Mouse (Mus musculus) MEL (cell line): Measurements from ENCODE around the gene Tmem255b. TPM values are rescaled to one million over a fixed set of nuclear protein-coding genes. Genes with fewer than 3 reads are reported as not detected.

Source experiments
- DNase-seq: peaks from one replicate; pipeline ENCODE4 v3.0.0; 2011; ENCODE audit warnings: low read depth, low spot score
- H3K27ac ChIP-seq: 2 replicates; pipeline ENCODE4 v1.5.1; 2012; ENCODE audit warnings: low read depth, mild to moderate bottlenecking, control low read depth, low read length, moderate library complexity; ENCODE audit not compliant: control insufficient read depth
- H3K27me3 ChIP-seq, 2 experiments: fragments of 150-350 bp in 1 of 2; sonication (generic) in 1 of 2; 2 replicates each; pipeline ENCODE4 v1.6.1; 2012; ENCODE audit warnings: low read length in 2 of 2, mild to moderate bottlenecking in 2 of 2, improper control_type of control experiment in 1 of 2, moderate library complexity in 1 of 2; ENCODE audit not compliant: insufficient read depth in 2 of 2, control insufficient read depth in 1 of 2
- H3K36me3 ChIP-seq, 2 experiments: 2 replicates each; pipeline ENCODE4 v1.6.1; 2012 to 2014; ENCODE audit warnings: low read length in 2 of 2, improper control_type of control experiment in 1 of 2, inconsistent platforms in 1 of 2, mild to moderate bottlenecking in 1 of 2; ENCODE audit not compliant: insufficient read depth in 2 of 2, control insufficient read depth in 1 of 2
- H3K4me1 ChIP-seq, 2 experiments: fragments of 150-350 bp in 1 of 2; sonication (generic) in 1 of 2; 2 replicates each; pipeline ENCODE4 v1.6.1; 2012; ENCODE audit warnings: low read length in 2 of 2, improper control_type of control experiment in 1 of 2, mild to moderate bottlenecking in 1 of 2; ENCODE audit not compliant: insufficient read depth in 2 of 2, control insufficient read depth in 1 of 2
- H3K4me3 ChIP-seq, 2 experiments: fragments of 150-350 bp in 1 of 2; sonication (generic) in 1 of 2; 2 replicates each; pipeline ENCODE4 v1.5.1; 2012; ENCODE audit warnings: low read depth in 2 of 2, low read length in 2 of 2, mild to moderate bottlenecking in 2 of 2, moderate library complexity in 2 of 2, control low read depth in 1 of 2, improper control_type of control experiment in 1 of 2; ENCODE audit not compliant: control insufficient read depth in 1 of 2, insufficient read depth in 1 of 2
- H3K79me2 ChIP-seq: 2 replicates; pipeline ENCODE4 v1.6.1; 2012; ENCODE audit warnings: mild to moderate bottlenecking, low read length, moderate library complexity; ENCODE audit not compliant: control insufficient read depth, poor library complexity, insufficient read depth
- H3K9ac ChIP-seq: 2 replicates; pipeline ENCODE4 v1.6.1; 2012; ENCODE audit warnings: low read depth, mild to moderate bottlenecking, control low read depth, low read length, moderate library complexity; ENCODE audit not compliant: control insufficient read depth, poor library complexity, severe bottlenecking
- H3K9me3 ChIP-seq: fragments of 150-350 bp; sonication (generic); replicated peaks from 2 replicates; pipeline ENCODE4 v1.6.1; 2012; ENCODE audit warnings: mild to moderate bottlenecking, low read length, improper control_type of control experiment, moderate library complexity; ENCODE audit not compliant: insufficient read depth
- CHD1 ChIP-seq: IDR thresholded peaks from 2 replicates; pipeline ENCODE4 v1.6.1; 2012; ENCODE audit warnings: low read depth, mild to moderate bottlenecking, inconsistent platforms, low read length, improper control_type of control experiment
- CHD2 ChIP-seq: IDR thresholded peaks from 2 replicates; pipeline ENCODE4 v1.6.1; 2011; ENCODE audit warnings: low read length, improper control_type of control experiment
- E2F4 ChIP-seq: IDR thresholded peaks from 2 replicates; pipeline ENCODE4 v1.6.1; 2011; ENCODE audit warnings: low read depth, low read length, improper control_type of control experiment, borderline replicate concordance
- ELF1 ChIP-seq: IDR thresholded peaks from 2 replicates; pipeline ENCODE4 v1.6.1; 2014; ENCODE audit warnings: low read depth, mild to moderate bottlenecking, inconsistent platforms, low read length, improper control_type of control experiment, moderate library complexity
- EP300 ChIP-seq, 2 experiments: IDR thresholded peaks; 2 replicates each; pipeline ENCODE4 v1.6.1; 2011; ENCODE audit warnings: improper control_type of control experiment in 2 of 2, low read length in 2 of 2, low read depth in 1 of 2, mild to moderate bottlenecking in 1 of 2
- ETS1 ChIP-seq: IDR thresholded peaks from 2 replicates; pipeline ENCODE4 v1.6.1; 2012; ENCODE audit warnings: low read depth, mild to moderate bottlenecking, inconsistent platforms, low read length, improper control_type of control experiment, moderate library complexity
- MAFK ChIP-seq: IDR thresholded peaks from 2 replicates; pipeline ENCODE4 v1.6.1; 2011; ENCODE audit warnings: low read depth, mild to moderate bottlenecking, low read length, improper control_type of control experiment, borderline replicate concordance
- MEF2A ChIP-seq: IDR thresholded peaks from 2 replicates; pipeline ENCODE4 v1.6.1; 2014; ENCODE audit warnings: low read depth, mild to moderate bottlenecking, inconsistent platforms, low read length, improper control_type of control experiment; ENCODE audit not compliant: poor library complexity, insufficient replicate concordance, severe bottlenecking; ENCODE audit errors: extremely low read depth
- MXI1 ChIP-seq: IDR thresholded peaks from 2 replicates; pipeline ENCODE4 v1.6.1; 2011; ENCODE audit warnings: mild to moderate bottlenecking, low read depth, low read length, improper control_type of control experiment
- NELFE ChIP-seq: IDR thresholded peaks from 2 replicates; pipeline ENCODE4 v1.6.1; 2011; ENCODE audit warnings: low read depth, low read length, improper control_type of control experiment
- NRF1 ChIP-seq: IDR thresholded peaks from 2 replicates; pipeline ENCODE4 v1.6.1; 2014; ENCODE audit warnings: low read depth, mild to moderate bottlenecking, inconsistent platforms, low read length, improper control_type of control experiment, moderate library complexity; ENCODE audit not compliant: poor library complexity, insufficient read depth, severe bottlenecking
- POLR2A ChIP-seq, 2 experiments: IDR thresholded peaks; 2 replicates each; pipeline ENCODE4 v1.6.1; 2011 to 2012; ENCODE audit warnings: low read length in 2 of 2, mild to moderate bottlenecking in 2 of 2, control low read depth in 1 of 2, improper control_type of control experiment in 1 of 2, low read depth in 1 of 2, moderate library complexity in 1 of 2; ENCODE audit not compliant: control insufficient read depth in 1 of 2, insufficient read depth in 1 of 2, poor library complexity in 1 of 2
- SMC3 ChIP-seq: IDR thresholded peaks from 2 replicates; pipeline ENCODE4 v1.6.1; 2011; ENCODE audit warnings: low read depth, low read length, improper control_type of control experiment
- TCF12 ChIP-seq: IDR thresholded peaks from 2 replicates; pipeline ENCODE4 v1.6.1; 2014; ENCODE audit warnings: low read depth, mild to moderate bottlenecking, inconsistent platforms, low read length, improper control_type of control experiment, moderate library complexity
- UBTF ChIP-seq: IDR thresholded peaks from 2 replicates; pipeline ENCODE4 v1.6.1; 2012; ENCODE audit warnings: low read depth, mild to moderate bottlenecking, inconsistent platforms, low read length, improper control_type of control experiment, moderate library complexity, borderline replicate concordance; ENCODE audit not compliant: insufficient read depth
- ZC3H11A ChIP-seq: IDR thresholded peaks from 2 replicates; pipeline ENCODE4 v1.6.1; 2012; ENCODE audit warnings: low read depth, mild to moderate bottlenecking, inconsistent platforms, low read length, improper control_type of control experiment
- ZNF384 ChIP-seq: IDR thresholded peaks from 2 replicates; pipeline ENCODE4 v1.6.1; 2012; ENCODE audit warnings: low read depth, mild to moderate bottlenecking, inconsistent platforms, low read length, improper control_type of control experiment
- polyA plus RNA-seq, 2 experiments: library from polyadenylated mRNA; stranded (reverse) in 1 of 2; unstranded in 1 of 2; fragments of >175 nt in 1 of 2; fragments of >200 nt in 1 of 2; gene quantifications; 2 replicates each; pipeline versions ENCODE4 v1.2.1 to v1.2.4; 2012; ENCODE audit warnings: low replicate concordance in 2 of 2, low read depth in 1 of 2; ENCODE audit not compliant: insufficient read length in 2 of 2, insufficient read depth in 1 of 2, missing spikeins in 1 of 2
- total RNA-seq: library from RNA; depleted of rRNA; stranded (reverse); fragments of 300-350 nt; gene quantifications from 2 replicates; pipeline ENCODE4 v1.2.3, GENCODE M21; 2012

Gene Tmem255b
- total and polyA plus RNA-seq, 3 experiments = not detected

GRCm38 (mm10) chr8:13504894-13505674 lies 70.1 kb downstream of the Tmem255b start:
- Histone ChIP-seq H3K27ac (no peak overlapping the region), H3K9ac (no peak overlapping the region), H3K27me3 (no peaks in the 10 kb centered on the region), H3K9me3 (no peaks in the 10 kb centered on the region), H3K79me2 (no peaks in the 10 kb centered on the region), H3K4me3 (no peak overlapping the region), H3K36me3 (peaks cover 0 to 5% of the 10 kb centered on the region in 2 experiments; a peak in 2 of 4 replicates), H3K4me1 (peaks cover 0 to 12% of the 10 kb centered on the region in 2 experiments; a peak in 2 of 4 replicates)
- TF ChIP-seq NRF1 (no peak), TCF12 (no peak), CHD1 (no peak), CHD2 (no peak), MAFK (no peak), ZNF384 (no peak), ZC3H11A (no peak)
- no peak for DNase-seq

GRCm38 (mm10) chr8:13506849-13507248 lies 71.9 kb downstream of the Tmem255b start:
- Histone ChIP-seq H3K9me3 (no peaks in the 10 kb centered on the region), H3K36me3 (peaks cover 0 to 5% of the 10 kb centered on the region in 2 experiments; a peak in 2 of 4 replicates)
- no peak for TF ChIP-seq MXI1
- TF ChIP-seq ELF1 = no peak
- no peak for TF ChIP-seq NELFE
- TF ChIP-seq ETS1 = no peak
- no peak for TF ChIP-seq SMC3
- TF ChIP-seq E2F4 = no peak
- no peak for TF ChIP-seq EP300 (IDR thresholded peaks at IDR 0.05; ENCODE audit: low read depth in 1 of 2, low read length in 2 of 2)
- no peak for TF ChIP-seq MEF2A
- no peak for TF ChIP-seq UBTF
- TF ChIP-seq POLR2A (IDR thresholded peaks at IDR 0.05; ENCODE audit: control insufficient read depth in 1 of 2, insufficient read depth in 1 of 2, low read depth in 1 of 2, low read length in 2 of 2, poor library complexity in 1 of 2) = no peak
- TF ChIP-seq, all 39 proteins: peak for 0
- Histone ChIP-seq H3K79me2 (no peaks in the 10 kb centered on the region), H3K4me3 (no peak overlapping the region), H3K27ac (no peak overlapping the region), H3K9ac (no peak overlapping the region), H3K4me1 (peaks cover 0 to 12% of the 10 kb centered on the region in 2 experiments; a peak in 2 of 4 replicates), H3K27me3 (no peaks in the 10 kb centered on the region)
- DNase-seq = no peak
